Mouse (Mus musculus): ENCODE results near the gene Myh10.

DNA sequence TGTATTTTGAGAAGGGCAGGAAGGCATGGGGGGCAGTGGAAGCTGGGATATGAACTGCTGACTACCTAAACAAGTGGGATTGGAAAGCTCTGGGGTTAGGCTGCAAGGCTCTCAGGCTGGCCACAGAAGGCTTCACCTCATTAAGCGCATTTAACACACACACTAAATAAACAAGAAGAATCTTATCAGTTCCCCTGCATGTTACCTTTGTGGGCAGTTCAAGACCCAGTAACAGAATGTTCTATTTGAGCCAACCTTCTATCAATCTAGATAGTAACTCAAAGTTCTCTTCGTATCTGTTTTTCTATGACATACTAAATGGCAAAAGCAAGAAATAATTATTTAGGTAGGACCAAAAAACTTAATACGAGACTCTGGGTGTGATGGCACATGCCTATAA is 143.7 kb downstream of the Myh10 start:
- TF ChIP-seq CTCF (IDR thresholded peaks at IDR 0.05; ENCODE audit: borderline replicate concordance, extremely low read depth, insufficient read depth, insufficient read length) (no peak), POLR2A (IDR thresholded peaks at IDR 0.05; ENCODE audit: borderline replicate concordance, extremely low read depth, insufficient read depth, insufficient read length, poor library complexity, severe bottlenecking) (no peak)

Data from brain, embryonic 14.5 days (tissue).